Mouse (Mus musculus): ENCODE results near the gene Phldb2.

- TF ChIP-seq MYOD1 (IDR thresholded peaks at IDR 0.05; ENCODE audit: control insufficient read depth, insufficient read length, low read depth) (no peak), CTCF (IDR thresholded peaks at IDR 0.05; ENCODE audit: control insufficient read depth, insufficient read depth, insufficient read length) (no peak), MAX (IDR thresholded peaks at IDR 0.05) (no peak), USF1 (IDR thresholded peaks at IDR 0.05; ENCODE audit: low read depth) (peak; percentile 78)
These were observed 210.6 kb downstream of the Phldb2 start, which contains the start of gene Abhd10 for GRCm38 (mm10) chr16:45742615-45743476.
